Mouse (Mus musculus): ENCODE results near the gene Sbk2. TPM values are rescaled to one million over a fixed set of nuclear protein-coding genes. Genes with fewer than 3 reads are reported as not detected.

The Sbk2 gene
- polyA plus RNA-seq, 1 experiment, result not detected

DNA sequence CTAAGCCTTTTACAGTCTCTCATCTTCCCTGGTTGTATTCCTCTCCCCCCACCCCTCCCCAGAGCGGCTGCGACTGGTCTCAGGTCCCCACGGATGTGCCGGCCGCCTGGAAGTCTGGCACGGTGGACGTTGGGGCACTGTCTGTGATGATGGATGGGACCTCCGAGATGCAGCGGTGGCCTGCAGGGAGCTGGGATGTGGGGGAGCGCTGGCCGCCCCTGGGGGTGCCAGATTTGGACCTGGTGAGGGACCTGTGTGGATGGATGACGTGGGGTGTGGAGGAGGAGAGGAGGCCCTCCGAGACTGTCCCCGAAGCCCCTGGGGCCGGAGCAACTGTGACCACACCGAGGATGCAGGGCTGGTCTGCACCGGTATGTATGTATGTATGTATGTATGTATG lies 35.9 kb downstream of the Sbk2 start:
- no peak for TF ChIP-seq GATA1 (IDR thresholded peaks at IDR 0.05; ENCODE audit: low read length)

DNA sequence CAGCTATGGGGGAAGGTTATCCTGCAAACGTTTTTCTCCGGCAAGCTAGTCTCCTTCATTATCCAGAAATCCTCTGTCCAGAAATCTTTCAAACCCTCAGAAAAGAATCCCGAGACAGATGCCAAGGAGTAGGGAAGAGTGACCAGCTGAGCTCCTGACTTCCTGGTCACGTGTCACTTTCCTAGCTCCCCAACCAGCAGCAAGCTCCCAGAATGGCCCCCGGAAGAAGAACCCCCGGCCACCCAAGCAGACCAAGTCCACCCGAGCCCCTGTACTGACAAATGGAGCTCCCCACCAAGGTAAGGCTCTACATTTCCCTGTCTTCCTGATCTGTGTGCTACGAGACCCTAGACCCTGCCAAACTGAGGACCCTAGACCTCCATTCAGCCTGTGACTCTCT lies 36.5 kb downstream of the Sbk2 start:
- no peak for TF ChIP-seq GATA1 (IDR thresholded peaks at IDR 0.05; ENCODE audit: low read length)

DNA sequence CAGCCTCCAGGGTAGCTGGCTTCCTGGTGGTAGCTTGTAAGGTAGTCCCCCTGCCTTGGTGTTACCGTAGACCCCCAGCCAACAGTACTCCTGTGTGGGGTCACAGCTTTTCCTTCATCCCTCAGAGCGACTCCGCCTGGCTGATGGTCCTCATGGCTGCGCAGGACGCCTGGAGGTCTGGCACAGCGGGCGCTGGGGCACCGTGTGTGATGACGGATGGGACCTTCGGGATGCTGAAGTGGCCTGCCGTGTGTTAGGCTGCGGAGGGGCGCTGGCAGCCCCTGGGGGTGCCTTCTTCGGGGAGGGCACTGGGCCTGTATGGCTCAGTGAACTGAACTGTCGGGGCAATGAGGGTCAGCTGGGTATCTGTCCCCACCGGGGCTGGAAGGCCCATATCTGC lies 37.4 kb downstream of the Sbk2 start:
- no peak for TF ChIP-seq GATA1 (IDR thresholded peaks at IDR 0.05; ENCODE audit: low read length)

GRCm38 (mm10) chr7:4925441-4926381 lies 38.5 kb downstream of the Sbk2 start, which contains the start of gene Ssc5d:
Gene Ssc5d (plus strand): TSS chr7:4925785.
- no peak for TF ChIP-seq GATA1 (IDR thresholded peaks at IDR 0.05; ENCODE audit: low read length)

GRCm38 (mm10) chr7:4924891-4925301 lies 39.3 kb downstream of the Sbk2 start:
- TF ChIP-seq GATA1 (IDR thresholded peaks at IDR 0.05; ENCODE audit: low read length), result no peak

DNA sequence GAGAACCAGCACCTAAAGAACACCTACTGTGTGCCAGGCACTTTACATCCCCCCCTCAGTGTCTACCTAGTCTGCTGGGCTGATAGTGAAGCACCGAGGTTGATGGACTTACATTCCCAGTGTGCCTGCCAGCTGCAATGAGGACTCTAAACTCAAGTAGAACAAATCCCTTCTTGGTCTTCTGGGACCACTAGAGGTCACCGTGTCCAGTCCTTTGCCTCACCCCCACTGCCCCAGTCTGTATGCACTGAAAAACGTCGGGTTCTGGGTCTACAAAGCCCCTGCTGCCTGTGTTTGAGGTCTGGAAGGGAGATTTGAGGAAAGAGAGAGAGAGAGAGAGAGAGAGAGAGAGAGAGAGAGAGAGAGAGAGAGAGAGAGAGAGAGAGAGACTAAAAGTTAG lies 39.7 kb downstream of the Sbk2 start:
- no peak for TF ChIP-seq GATA1 (IDR thresholded peaks at IDR 0.05; ENCODE audit: low read length)

- no peak for TF ChIP-seq GATA1 (IDR thresholded peaks at IDR 0.05; ENCODE audit: low read length)
These were observed 40.4 kb downstream of the Sbk2 start for GRCm38 (mm10) chr7:4923586-4924364.

DNA sequence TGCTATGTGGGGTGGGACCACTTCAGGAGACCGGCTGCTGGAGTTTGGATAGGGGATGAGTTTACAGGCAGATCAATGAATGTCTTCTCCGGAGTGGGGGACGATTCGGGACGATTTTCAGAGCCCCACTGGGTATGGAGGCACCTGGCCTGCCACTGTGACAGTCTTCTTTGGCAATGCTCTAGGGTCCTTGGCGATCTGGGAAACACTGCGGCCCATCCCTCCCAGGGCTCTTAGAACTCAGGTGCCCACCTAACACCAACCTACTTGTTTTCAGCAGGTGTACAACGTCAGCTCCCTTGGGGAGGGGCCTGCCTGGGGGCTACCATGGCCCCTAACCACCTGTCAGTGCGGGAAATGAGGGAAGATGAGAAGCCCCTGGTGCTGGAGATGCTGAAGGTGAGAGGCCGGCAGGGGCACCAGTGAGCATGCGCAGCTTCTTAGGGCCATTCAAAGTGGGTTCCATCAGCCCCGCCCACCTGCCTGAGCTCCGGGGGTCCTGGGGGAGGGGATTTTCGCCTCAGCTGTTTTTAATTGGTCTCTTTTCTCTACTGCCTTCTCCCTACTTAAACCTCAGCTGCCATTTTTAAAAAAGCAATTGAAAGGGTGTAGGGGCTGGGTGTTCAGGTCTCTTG lies 41.2 kb downstream of the Sbk2 start:
- no peak for TF ChIP-seq GATA1 (IDR thresholded peaks at IDR 0.05; ENCODE audit: low read length)

DNA sequence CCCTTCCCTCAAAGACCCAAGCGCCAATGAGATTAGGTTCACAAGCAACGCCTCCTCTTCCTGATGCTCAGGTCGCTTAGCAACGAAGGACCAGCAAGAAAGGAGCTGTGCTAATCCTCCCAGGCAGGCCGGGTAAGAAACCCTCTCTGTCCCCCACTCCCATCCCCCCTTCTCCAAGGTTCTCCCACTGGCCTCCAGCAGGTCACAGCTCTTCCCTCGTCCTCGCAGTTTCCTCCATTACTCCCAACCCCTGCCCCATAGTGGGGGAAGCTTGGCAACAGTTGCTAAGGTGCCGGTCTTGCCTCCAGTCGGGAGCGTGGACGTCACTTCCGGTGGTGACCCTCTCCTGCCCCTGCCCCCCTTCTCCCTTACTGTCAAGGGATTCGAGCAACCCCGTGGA lies 41.7 kb downstream of the Sbk2 start:
- TF ChIP-seq GATA1 (IDR thresholded peaks at IDR 0.05; ENCODE audit: low read length), result no peak

DNA sequence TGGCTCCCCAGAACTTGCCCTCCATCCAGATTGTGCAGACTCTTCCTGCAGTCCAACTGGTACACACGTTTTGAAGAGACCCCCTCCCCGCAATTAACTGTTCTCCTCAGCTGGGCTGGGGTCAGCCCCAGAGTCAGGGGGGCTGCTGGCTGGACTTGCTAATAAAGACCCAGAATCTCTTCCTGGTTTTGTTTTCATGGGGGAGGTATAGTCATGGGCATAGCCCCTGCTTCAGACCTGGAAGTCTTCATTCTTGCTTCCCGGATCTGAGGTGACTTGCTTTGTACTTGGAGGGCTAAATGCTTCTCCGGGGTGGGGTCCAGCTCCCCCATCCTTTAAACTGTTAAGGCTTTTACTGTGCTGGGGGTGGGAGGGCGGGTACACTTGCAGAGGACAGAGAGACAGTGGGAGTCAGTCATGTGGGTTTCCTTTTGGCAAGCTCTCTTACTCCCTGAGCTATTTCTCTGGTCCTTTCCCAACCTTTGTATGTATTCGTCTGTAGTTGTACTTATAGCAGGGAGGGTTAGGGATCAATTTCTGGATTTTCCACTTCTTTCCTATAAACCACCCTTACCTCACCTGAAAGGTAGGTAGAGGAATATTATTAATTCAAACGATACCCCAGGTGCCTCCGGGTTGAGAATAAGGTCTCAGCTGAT lies 42.3 kb downstream of the Sbk2 start, which contains the start of gene Nat14:
Gene Nat14 (plus strand): TSS at position 205 of the 659 bp plus-strand sequence.
- TF ChIP-seq GATA1 (IDR thresholded peaks at IDR 0.05; ENCODE audit: low read length), result no peak

DNA sequence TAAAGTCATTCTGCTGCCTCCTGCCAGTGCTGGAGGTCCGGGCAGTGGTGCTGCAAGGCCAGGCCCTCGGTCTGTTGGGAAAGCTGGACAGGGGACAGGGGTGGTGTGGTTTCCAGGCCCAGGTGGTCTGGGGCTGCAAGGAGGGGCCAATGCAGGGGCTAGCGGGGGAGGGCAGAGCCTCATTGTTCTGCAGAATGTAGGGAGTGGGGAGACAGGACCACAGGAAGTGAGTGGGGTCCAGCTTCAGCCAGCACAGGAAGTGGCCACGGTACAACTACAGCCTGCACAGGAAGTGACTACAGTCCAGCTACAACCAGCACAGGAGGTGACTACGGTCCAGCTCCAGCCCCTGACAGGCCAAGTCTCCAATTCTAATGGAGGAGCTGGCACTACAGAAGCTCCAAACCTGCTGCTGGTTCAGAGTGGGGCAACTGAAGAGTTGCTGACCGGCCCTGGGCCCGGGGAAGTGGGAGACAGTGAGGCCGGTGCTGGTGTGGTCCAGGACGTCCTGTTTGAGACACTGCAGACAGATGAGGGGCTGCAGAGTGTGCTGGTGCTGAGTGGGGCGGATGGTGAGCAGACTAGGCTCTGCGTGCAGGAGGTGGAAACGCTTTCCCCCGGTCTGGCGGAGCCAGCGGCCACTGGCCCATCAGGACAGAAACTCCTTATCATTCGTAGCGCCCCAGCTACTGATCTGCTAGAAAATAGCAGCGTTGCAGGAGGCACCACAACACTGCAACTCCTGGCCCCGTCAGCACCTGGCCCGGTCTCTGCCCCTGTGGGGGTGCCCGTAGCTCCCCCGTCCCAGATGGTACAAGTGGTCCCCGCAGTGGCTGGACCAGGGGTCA lies 43.0 kb downstream of the Sbk2 start:
- no peak for TF ChIP-seq GATA1 (IDR thresholded peaks at IDR 0.05; ENCODE audit: low read length)

GRCm38 (mm10) chr7:4920496-4920895 lies 43.7 kb downstream of the Sbk2 start:
- TF ChIP-seq GATA1 (IDR thresholded peaks at IDR 0.05; ENCODE audit: low read length), result no peak

- TF ChIP-seq GATA1 (IDR thresholded peaks at IDR 0.05; ENCODE audit: low read length), result no peak
These were observed 44.2 kb downstream of the Sbk2 start for GRCm38 (mm10) chr7:4919971-4920370.

GRCm38 (mm10) chr7:4919096-4919495 lies 45.1 kb downstream of the Sbk2 start:
- no peak for TF ChIP-seq GATA1 (IDR thresholded peaks at IDR 0.05; ENCODE audit: low read length)
